Mouse (Mus musculus) ES-Bruce4 (cell line): ENCODE measurements around the gene Gm20532. TPM values are rescaled to one million over a fixed set of nuclear protein-coding genes. Genes with fewer than 3 reads are reported as not detected.

Experiments used
- H3K27ac ChIP-seq: 2 replicates; pipeline ENCODE4 v1.5.1; 2012; ENCODE audit warnings: low read length, inconsistent platforms; ENCODE audit not compliant: insufficient read depth
- H3K27me3 ChIP-seq: 2 replicates; pipeline ENCODE4 v1.6.1; 2012; ENCODE audit warnings: mild to moderate bottlenecking, low read length, inconsistent platforms; ENCODE audit not compliant: control insufficient read depth, poor library complexity, insufficient read depth, severe bottlenecking
- H3K36me3 ChIP-seq: 2 replicates; pipeline ENCODE4 v1.6.1; 2012; ENCODE audit warnings: inconsistent platforms, mild to moderate bottlenecking, low read length, moderate library complexity; ENCODE audit not compliant: control insufficient read depth, poor library complexity, insufficient read depth, severe bottlenecking
- H3K4me1 ChIP-seq: one replicate; pipeline ENCODE4 v1.8.1; 2011; ENCODE audit warnings: low read length; ENCODE audit not compliant: control insufficient read depth, insufficient read depth
- H3K4me3 ChIP-seq: 2 replicates; pipeline ENCODE4 v1.5.1; 2011; ENCODE audit warnings: low read depth, mild to moderate bottlenecking, low read length
- H3K9ac ChIP-seq: 2 replicates; pipeline ENCODE4 v1.6.1; 2012; ENCODE audit warnings: low read depth, mild to moderate bottlenecking, inconsistent platforms; ENCODE audit not compliant: poor library complexity, severe bottlenecking
- H3K9me3 ChIP-seq: replicated peaks from 2 replicates; pipeline ENCODE4 v1.6.1; 2012; ENCODE audit warnings: mild to moderate bottlenecking, low read length, inconsistent platforms; ENCODE audit not compliant: control insufficient read depth, poor library complexity, insufficient read depth, severe bottlenecking
- CTCF ChIP-seq: IDR thresholded peaks from one replicate; pipeline ENCODE4 v1.8.1; 2011; ENCODE audit warnings: low read depth, low read length
- EP300 ChIP-seq: IDR thresholded peaks from 2 replicates; pipeline ENCODE4 v1.6.1; 2011; ENCODE audit warnings: low read depth, low read length; ENCODE audit not compliant: insufficient read depth
- POLR2A ChIP-seq: IDR thresholded peaks from one replicate; pipeline ENCODE4 v1.8.1; 2011; ENCODE audit warnings: low read length; ENCODE audit not compliant: insufficient read depth
- polyA plus RNA-seq: library from polyadenylated mRNA; stranded (reverse); fragments of >200 nt; gene quantifications from 2 replicates; pipeline ENCODE4 v1.2.4, GENCODE M21; 2011; ENCODE audit warnings: low read depth; ENCODE audit not compliant: missing spikeins, insufficient read depth, insufficient read length

Gm20532 gene
- polyA plus RNA-seq, 1 experiment = not detected

GRCm38 (mm10) chr2:26575865-26576264 lies 10.6 kb upstream of the Gm20532 start:
- TF ChIP-seq POLR2A = no peak
- no peak for TF ChIP-seq EP300
- TF ChIP-seq CTCF = no peak
- Histone ChIP-seq H3K9me3 (no peaks in the 10 kb centered on the region), H3K27ac (no peak overlapping the region), H3K36me3 (no peaks in the 10 kb centered on the region), H3K4me3 (no peak overlapping the region), H3K4me1 (peaks cover 3% of the 10 kb centered on the region), H3K9ac (no peak overlapping the region), H3K27me3 (no peaks in the 10 kb centered on the region)

GRCm38 (mm10) chr2:26576462-26576861 lies 10.0 kb upstream of the Gm20532 start:
- Histone ChIP-seq H3K9ac (no peak overlapping the region), H3K27ac (no peak overlapping the region)
- TF ChIP-seq CTCF (no peak), EP300 (no peak), POLR2A (no peak)

GRCm38 (mm10) chr2:26578369-26578768 lies 8.1 kb upstream of the Gm20532 start:
- H3K9me3 ChIP-seq = no peaks in the 10 kb centered on the region
- H3K36me3 ChIP-seq = no peaks in the 10 kb centered on the region
- H3K4me3 ChIP-seq = no peak overlapping the region
- H3K27me3 ChIP-seq = no peaks in the 10 kb centered on the region
- TF ChIP-seq EP300 (no peak), CTCF (no peak)
- H3K27ac ChIP-seq = no peak overlapping the region
- H3K9ac ChIP-seq = no peak overlapping the region
- H3K4me1 ChIP-seq = peaks cover 5% of the 10 kb centered on the region

More at GRCm38 (mm10) chr2:26576462-26576861, 10.0 kb upstream of the Gm20532 start:
- H3K36me3 ChIP-seq = no peaks in the 10 kb centered on the region
- H3K4me1 ChIP-seq = peaks cover 3% of the 10 kb centered on the region
- no peak overlapping the region for H3K4me3 ChIP-seq
- H3K9me3 ChIP-seq = no peaks in the 10 kb centered on the region
- H3K27me3 ChIP-seq = no peaks in the 10 kb centered on the region

GRCm38 (mm10) chr2:26579714-26580113 lies 6.7 kb upstream of the Gm20532 start, which contains the start of gene Egfl7:
Gene Egfl7, plus strand, starts transcription at chr2:26580014.
- Histone ChIP-seq H3K36me3 (no peaks in the 10 kb centered on the region), H3K9ac (no peak within 1 kb of the TSS), H3K4me3 (no peak within 1 kb of the TSS), H3K9me3 (no peaks in the 10 kb centered on the region), H3K27me3 (no peaks in the 10 kb centered on the region), H3K4me1 (peaks cover 5% of the 10 kb centered on the region), H3K27ac (no peak within 1 kb of the TSS)
- TF ChIP-seq CTCF (no peak), EP300 (no peak), POLR2A (no peak)

GRCm38 (mm10) chr2:26580751-26581150 lies 5.7 kb upstream of the Gm20532 start:
- H3K36me3 ChIP-seq = no peaks in the 10 kb centered on the region
- H3K9ac ChIP-seq = no peak overlapping the region
- H3K27ac ChIP-seq = no peak overlapping the region
- peaks cover 5% of the 10 kb centered on the region for H3K4me1 ChIP-seq
- H3K27me3 ChIP-seq = no peaks in the 10 kb centered on the region
- no peak overlapping the region for H3K4me3 ChIP-seq
- no peaks in the 10 kb centered on the region for H3K9me3 ChIP-seq
- no peak for TF ChIP-seq CTCF
- no peak for TF ChIP-seq EP300
- no peak for TF ChIP-seq POLR2A

- no peak overlapping the region for H3K27ac ChIP-seq
- H3K9ac ChIP-seq = no peak overlapping the region
- peak overlapping the region; percentile 67 for H3K4me3 ChIP-seq
- no peak for TF ChIP-seq EP300
- TF ChIP-seq CTCF = no peak
- peak; percentile 46 for TF ChIP-seq POLR2A
- no peaks in the 10 kb centered on the region for H3K36me3 ChIP-seq
- H3K9me3 ChIP-seq = no peaks in the 10 kb centered on the region
- peaks cover 2% of the 10 kb centered on the region for H3K4me1 ChIP-seq
- no peaks in the 10 kb centered on the region for H3K27me3 ChIP-seq
Observed at GRCm38 (mm10) chr2:26582203-26582602, 4.2 kb upstream of the Gm20532 start.
